Mouse (Mus musculus) intestine, postnatal 0 days (tissue): ENCODE data around the gene Vldlr. TPM values are rescaled to one million over a fixed set of nuclear protein-coding genes. Genes with fewer than 3 reads are reported as not detected.

Source experiments
- ATAC-seq: fragments of 200-750 bp; cut with Nextera tagmentation; 2 replicates; pipeline ENCODE4 v1.8.0; 2017; ENCODE audit warnings: mild to moderate bottlenecking, moderate TSS enrichment, moderate library complexity
- H3K27ac ChIP-seq: fragments of 300-500 bp; sonication (generic); 2 replicates; pipeline ENCODE4 v1.5.1; 2014; ENCODE audit warnings: mild to moderate bottlenecking, low read depth, low read length, moderate library complexity
- H3K27me3 ChIP-seq: fragments of 300-500 bp; sonication (generic); replicated peaks from 2 replicates; pipeline ENCODE4 v1.6.1; 2014; ENCODE audit warnings: low read length, mixed read lengths; ENCODE audit not compliant: control insufficient read depth, insufficient read depth
- H3K36me3 ChIP-seq: fragments of 300-500 bp; sonication (generic); 2 replicates; pipeline ENCODE4 v1.6.1; 2014; ENCODE audit warnings: mild to moderate bottlenecking, moderate library complexity; ENCODE audit not compliant: control insufficient read depth, insufficient read depth
- H3K4me1 ChIP-seq: fragments of 300-500 bp; sonication (generic); replicated peaks from 2 replicates; pipeline ENCODE4 v1.6.1; 2014; ENCODE audit warnings: antibody characterized with exemption, low read length, mixed read lengths; ENCODE audit not compliant: control insufficient read depth, insufficient read depth
- H3K4me2 ChIP-seq: fragments of 300-500 bp; sonication (generic); replicated peaks from 2 replicates; pipeline ENCODE4 v1.6.1; 2014; ENCODE audit warnings: low read depth, mild to moderate bottlenecking, moderate library complexity
- H3K4me3 ChIP-seq: fragments of 300-500 bp; sonication (generic); 2 replicates; pipeline ENCODE4 v1.5.1; 2014; ENCODE audit warnings: low read depth, low read length
- H3K9ac ChIP-seq: fragments of 300-500 bp; sonication (generic); 2 replicates; pipeline ENCODE4 v1.6.1; 2014; ENCODE audit warnings: mild to moderate bottlenecking, low read depth, low read length
- H3K9me3 ChIP-seq: fragments of 300-500 bp; sonication (generic); 2 replicates; pipeline ENCODE4 v1.6.1; 2016; ENCODE audit warnings: mixed run types; ENCODE audit not compliant: control insufficient read depth
- CTCF ChIP-seq: sonication (generic); IDR thresholded peaks from 2 replicates; pipeline ENCODE4 v1.5.1; 2016; ENCODE audit warnings: low read depth, mild to moderate bottlenecking, control low read depth, antibody characterized with exemption, moderate library complexity
- WGBS: fragments of 180-500 bp; shearing (Covaris S2); extraction: QIAGEN DNeasy Blood & Tissue Kit; methylation state at CpG from one replicate; pipeline ENCODE4 v1.1.7; 2014; 5-methylcytosine and 5-hydroxymethylcytosine counted together
- polyA plus RNA-seq: library from polyadenylated mRNA; unstranded; fragments of >200 nt; fragmentation: Nextera tagmentation; extraction: Ambion mirVana; gene quantifications from 2 replicates; pipeline ENCODE4 v1.2.1, GENCODE M21; 2015

Vldlr gene
- polyA plus RNA-seq, 1 experiment from 2014 or later = 2.2 TPM

DNA sequence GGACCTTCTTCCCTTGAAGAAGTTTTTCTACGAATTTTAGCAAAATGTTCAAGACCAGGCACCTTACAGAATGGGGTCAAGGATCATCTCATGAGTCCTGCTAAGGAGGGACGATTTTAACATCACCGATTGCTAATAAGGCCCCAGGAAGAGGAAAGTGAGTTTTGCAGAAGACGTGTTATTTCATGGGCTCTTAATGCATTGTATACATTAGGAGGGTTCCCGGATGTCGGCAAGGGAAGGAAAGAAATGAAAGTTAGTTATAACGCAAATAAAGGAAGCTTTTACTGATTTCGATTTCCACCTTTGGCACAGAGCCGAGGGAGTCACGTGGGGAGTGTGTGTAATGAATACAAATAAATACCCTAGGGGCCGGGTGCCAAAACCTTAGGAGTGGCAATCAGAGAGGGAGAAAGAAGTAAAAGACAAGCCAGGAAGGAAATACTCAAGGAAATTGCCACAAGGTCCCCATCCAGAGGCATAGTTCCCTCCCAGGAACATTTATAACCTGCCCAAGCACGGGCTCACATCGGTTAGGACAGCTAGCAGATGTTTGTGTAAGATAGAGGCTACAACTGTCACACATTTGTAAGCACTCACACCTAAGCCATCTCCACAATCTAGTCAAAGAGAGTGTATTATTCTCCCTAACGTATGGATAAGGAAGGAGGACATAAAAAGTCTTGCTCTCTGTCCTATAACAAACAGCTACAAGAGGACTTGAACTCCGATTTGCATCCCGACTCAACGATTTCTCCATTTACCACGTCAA lies 35.7 kb upstream of the Vldlr start:
- Histone ChIP-seq H3K4me2 (peak overlapping the region; percentile 46), H3K9me3 (no peaks in the 10 kb centered on the region), H3K4me1 (no peaks in the 10 kb centered on the region), H3K27me3 (no peaks in the 10 kb centered on the region), H3K9ac (no peak overlapping the region), H3K36me3 (no peaks in the 10 kb centered on the region), H3K4me3 (no peak overlapping the region), H3K27ac (no peak overlapping the region)
- WGBS = 49% methylated on average over 18 of the region's 18 CpGs
- TF ChIP-seq CTCF = no peak
- 0 out of 2 replicates have a peak, but pooled peaks have one; percentile 28 for ATAC-seq

DNA sequence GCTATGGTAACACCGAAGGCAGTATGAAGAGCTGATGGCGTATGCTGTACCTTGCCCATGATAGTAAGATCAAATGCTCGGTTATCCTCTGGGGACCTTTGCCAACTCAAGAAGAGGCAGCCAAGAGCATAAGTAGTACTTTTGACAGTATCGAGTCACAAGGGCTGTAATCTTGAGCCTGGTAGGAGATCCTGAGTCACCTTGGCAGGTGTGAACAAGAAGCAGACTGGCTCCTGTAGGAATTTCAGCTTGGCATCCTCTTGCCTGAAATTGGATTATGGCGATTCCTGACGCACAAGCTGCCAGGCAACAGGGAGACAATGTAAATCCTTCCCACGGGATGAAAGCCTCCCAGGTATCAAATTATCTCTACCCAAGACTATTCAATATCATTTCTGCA lies 32.8 kb upstream of the Vldlr start:
- no peak for TF ChIP-seq CTCF
- WGBS = 87% methylated on average over 7 of the region's 7 CpGs

DNA sequence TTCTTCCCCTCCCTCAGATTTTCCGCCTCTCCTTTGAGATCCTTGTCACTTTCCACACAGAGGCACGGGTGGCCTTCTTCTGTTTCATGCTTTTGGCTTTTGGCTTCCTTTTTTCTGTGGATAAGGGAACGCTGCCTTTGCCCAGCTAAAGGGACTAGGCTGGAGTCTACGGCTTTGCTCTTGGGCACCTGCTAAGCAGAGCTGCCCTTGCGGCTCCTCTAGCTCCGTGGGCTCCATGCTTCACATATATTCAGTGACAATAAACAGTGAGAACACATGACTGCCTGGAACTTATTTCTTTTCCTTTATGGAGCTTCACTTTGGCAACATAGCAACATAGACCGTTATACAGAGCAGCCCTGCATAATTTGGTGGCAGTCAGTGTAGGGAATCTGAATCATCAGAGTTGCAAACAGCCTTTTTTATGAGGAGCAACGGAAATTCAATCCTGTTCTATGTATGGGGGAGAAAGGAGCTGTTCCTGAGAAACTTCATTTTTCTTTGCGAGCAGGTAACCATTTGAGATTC lies 12.5 kb upstream of the Vldlr start:
- no peaks in the 10 kb centered on the region for H3K36me3 ChIP-seq
- no peak overlapping the region for H3K4me3 ChIP-seq
- no peak overlapping the region for H3K4me2 ChIP-seq
- no peaks in the 10 kb centered on the region for H3K27me3 ChIP-seq
- no peak overlapping the region for H3K27ac ChIP-seq
- H3K9me3 ChIP-seq = no peaks in the 10 kb centered on the region
- no peak for TF ChIP-seq CTCF
- WGBS = 79% methylated on average over 9 of the region's 9 CpGs
- no peak overlapping the region for H3K9ac ChIP-seq
- no peak for ATAC-seq
- H3K4me1 ChIP-seq = no peaks in the 10 kb centered on the region

More for the DNA sequence above, 32.8 kb upstream of the Vldlr start:
- no peak for ATAC-seq
- H3K4me1 ChIP-seq = no peaks in the 10 kb centered on the region
- H3K4me2 ChIP-seq = no peak overlapping the region
- no peak overlapping the region for H3K27ac ChIP-seq
- no peaks in the 10 kb centered on the region for H3K36me3 ChIP-seq
- H3K9ac ChIP-seq = no peak overlapping the region
- no peak overlapping the region for H3K4me3 ChIP-seq
- no peaks in the 10 kb centered on the region for H3K9me3 ChIP-seq
- H3K27me3 ChIP-seq = no peaks in the 10 kb centered on the region

DNA sequence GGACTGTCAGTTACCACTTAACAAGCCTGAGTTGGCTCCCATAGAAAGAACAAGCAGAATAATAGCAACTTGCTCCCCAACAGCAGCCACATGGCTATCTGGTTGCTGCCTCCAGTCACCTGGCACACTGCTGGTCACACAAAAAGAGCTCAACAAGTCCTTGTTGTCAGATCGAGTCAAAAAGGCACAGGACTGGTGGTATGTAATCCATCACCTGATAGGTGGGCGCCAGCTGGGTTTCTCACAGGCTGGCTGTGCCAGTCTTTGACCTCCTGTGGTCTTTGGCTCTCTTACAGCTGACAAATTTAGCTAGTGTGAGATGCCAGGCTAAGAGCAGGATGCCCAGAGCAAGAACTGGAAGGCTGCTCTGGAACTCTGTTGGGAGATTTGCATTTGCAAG lies 5.3 kb upstream of the Vldlr start:
- Histone ChIP-seq H3K4me1 (no peaks in the 10 kb centered on the region), H3K4me3 (no peak overlapping the region), H3K4me2 (no peak overlapping the region), H3K9me3 (no peaks in the 10 kb centered on the region), H3K27me3 (peaks cover 5% of the 10 kb centered on the region; the same call in 1 of the 2 replicates), H3K9ac (no peak overlapping the region), H3K36me3 (no peaks in the 10 kb centered on the region), H3K27ac (no peak overlapping the region)
- TF ChIP-seq CTCF = no peak
- ATAC-seq = no peak
- WGBS = 78% methylated on average over 2 of the region's 2 CpGs

DNA sequence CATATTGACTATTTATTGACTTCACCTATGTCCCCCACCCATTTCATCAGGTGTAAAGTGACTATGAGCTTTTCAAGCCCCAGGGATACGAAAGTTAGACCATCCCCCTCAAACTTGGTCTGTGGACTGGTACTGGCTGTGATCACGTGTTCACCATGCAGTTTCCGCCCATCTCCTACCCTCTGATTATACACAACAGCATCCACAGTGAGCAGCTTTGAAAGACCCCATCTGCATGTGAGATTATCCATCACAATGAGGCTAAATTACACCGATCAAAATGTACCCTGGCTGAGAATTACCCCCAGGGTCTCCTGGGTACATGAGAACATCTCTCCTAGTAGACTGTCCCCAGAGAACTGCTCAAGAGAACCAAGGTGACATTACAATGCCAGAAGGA lies 688 bp upstream of the Vldlr start:
- Histone ChIP-seq H3K9me3 (no peaks in the 10 kb centered on the region), H3K27ac (no peak overlapping the region), H3K27me3 (peaks cover 16% of the 10 kb centered on the region; the same call in 1 of the 2 replicates), H3K4me3 (no peak overlapping the region), H3K4me1 (0 out of 2 replicates have a peak, but pooled peaks cover 4% of the 10 kb centered on the region), H3K4me2 (no peak overlapping the region), H3K9ac (no peak overlapping the region), H3K36me3 (no peaks in the 10 kb centered on the region)
- WGBS = 76% methylated on average over 4 of the region's 4 CpGs
- TF ChIP-seq CTCF = no peak
- no peak for ATAC-seq

DNA sequence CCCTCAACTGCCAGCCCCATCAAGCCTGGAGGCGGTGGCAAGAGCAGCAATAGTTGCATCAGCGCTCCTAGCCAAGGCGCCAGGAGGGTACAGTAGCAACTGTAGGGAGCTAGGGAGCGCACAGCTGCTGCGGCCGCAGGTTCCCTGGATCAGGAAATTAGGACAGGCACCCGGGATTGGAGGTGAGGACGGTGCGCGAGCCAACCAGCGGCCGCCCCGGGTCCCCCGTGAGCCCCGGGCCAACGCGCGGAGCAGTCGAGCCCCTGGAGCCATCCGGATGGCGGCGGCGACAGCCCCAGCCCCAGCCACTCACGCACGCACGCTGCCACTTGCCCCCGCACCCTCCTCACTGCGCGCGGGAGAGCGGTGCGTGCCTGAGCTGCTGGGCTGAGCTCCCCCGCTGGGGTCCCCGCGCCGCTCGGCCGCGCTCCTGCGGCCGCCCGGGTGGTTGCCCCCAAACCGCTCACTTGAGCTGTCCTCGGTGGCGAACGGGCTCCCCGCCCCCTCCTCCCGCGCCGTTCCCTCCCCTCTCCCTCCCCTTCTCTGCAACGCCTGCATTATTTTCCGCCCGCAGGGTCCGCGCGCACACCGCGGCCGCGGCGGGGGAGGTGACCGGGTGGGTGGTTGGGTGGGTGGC lies 601 bp downstream of the Vldlr start:
- no peak overlapping the region for H3K27ac ChIP-seq
- under 1% methylated on average over 62 of the region's 62 CpGs for WGBS

More for the DNA sequence above, 601 bp downstream of the Vldlr start:
- Histone ChIP-seq H3K27me3 (peaks cover 16% of the 10 kb centered on the region; the same call in 1 of the 2 replicates), H3K4me2 (peak overlapping the region; percentile 99), H3K9me3 (no peaks in the 10 kb centered on the region), H3K9ac (peak overlapping the region; percentile 52), H3K36me3 (no peaks in the 10 kb centered on the region), H3K4me3 (peak overlapping the region; percentile 65), H3K4me1 (0 out of 2 replicates have a peak, but pooled peaks cover 4% of the 10 kb centered on the region)
- peak; percentile 66 for TF ChIP-seq CTCF
- ATAC-seq = peak; percentile 58
